Mouse (Mus musculus) midbrain, embryonic 11.5 days (tissue): ENCODE measurements around the gene 0610037L13Rik. TPM values are rescaled to one million over a fixed set of nuclear protein-coding genes. Genes with fewer than 3 reads are reported as not detected.

ENCODE experiments used
- ATAC-seq: fragments of 200-750 bp; cut with Nextera tagmentation; 2 replicates; pipeline ENCODE4 v1.8.0; 2017; ENCODE audit warnings: moderate TSS enrichment, moderate library complexity; ENCODE audit not compliant: low FRiP score
- DNase-seq: peaks from one replicate; pipeline ENCODE4 v3.0.0; 2015; ENCODE audit warnings: low spot score; ENCODE audit errors: missing footprints
- H3K27ac ChIP-seq: fragments of 300-500 bp; sonication (generic); 2 replicates; pipeline ENCODE4 v1.5.1; 2014; ENCODE audit warnings: low read depth, low read length
- H3K27me3 ChIP-seq: fragments of 300-500 bp; sonication (generic); 2 replicates; pipeline ENCODE4 v1.6.1; 2014; ENCODE audit warnings: mild to moderate bottlenecking, low read length, moderate library complexity, mixed read lengths; ENCODE audit not compliant: control insufficient read depth, insufficient read depth
- H3K36me3 ChIP-seq: fragments of 300-500 bp; sonication (generic); 2 replicates; pipeline ENCODE4 v1.6.1; 2014; ENCODE audit warnings: mild to moderate bottlenecking, low read length, moderate library complexity, mixed read lengths; ENCODE audit not compliant: control insufficient read depth, insufficient read depth
- H3K4me1 ChIP-seq: fragments of 300-500 bp; sonication (generic); 2 replicates; pipeline ENCODE4 v1.6.1; 2014; ENCODE audit warnings: low read length; ENCODE audit not compliant: control insufficient read depth, insufficient read depth
- H3K4me2 ChIP-seq: fragments of 300-500 bp; sonication (generic); 2 replicates; pipeline ENCODE4 v1.6.1; 2014; ENCODE audit warnings: mild to moderate bottlenecking, moderate library complexity
- H3K4me3 ChIP-seq: fragments of 300-500 bp; sonication (generic); 2 replicates; pipeline ENCODE4 v1.5.1; 2014; ENCODE audit warnings: low read depth, low read length
- H3K9ac ChIP-seq: fragments of 300-500 bp; sonication (generic); 2 replicates; pipeline ENCODE4 v1.6.1; 2014; ENCODE audit warnings: low read length
- H3K9me3 ChIP-seq: fragments of 300-500 bp; sonication (generic); 2 replicates; pipeline ENCODE4 v1.6.1; 2016; ENCODE audit warnings: low read length; ENCODE audit not compliant: control insufficient read depth
- WGBS: fragments of 180-500 bp; shearing (Covaris S2); extraction: QIAGEN DNeasy Blood & Tissue Kit; methylation state at CpG from one replicate; pipeline ENCODE4 v1.1.7; 2014; 5-methylcytosine and 5-hydroxymethylcytosine counted together
- polyA plus RNA-seq: library from polyadenylated mRNA; unstranded; fragments of >200 nt; fragmentation: Nextera tagmentation; extraction: Ambion mirVana; gene quantifications from 2 replicates; pipeline ENCODE4 v1.2.1, GENCODE M21; 2014

Gene 0610037L13Rik
- polyA plus RNA-seq, result 130 and 134 TPM in 2 replicates

GRCm38 (mm10) chr4:107889731-107890432, at the start of gene 0610037L13Rik:
Gene 0610037L13Rik, plus strand, starts transcription at chr4:107889813.
- H3K4me3 ChIP-seq, result peak within 1 kb of the TSS; percentile 58
- under 1% methylated on average over 48 of the region's 48 CpGs for WGBS
- H3K9ac ChIP-seq, result peak within 1 kb of the TSS; percentile 65
- peaks cover 14% of the 10 kb centered on the region for H3K36me3 ChIP-seq
- H3K27me3 ChIP-seq, result no peaks in the 10 kb centered on the region
- no peaks in the 10 kb centered on the region for H3K9me3 ChIP-seq
- peak; percentile 94 for ATAC-seq
- peak within 1 kb of the TSS; percentile 68 for H3K4me2 ChIP-seq
- peak; percentile 99 for DNase-seq
- H3K27ac ChIP-seq, result peak within 1 kb of the TSS; percentile 78
- H3K4me1 ChIP-seq, result no peaks in the 10 kb centered on the region

- no peaks in the 10 kb centered on the region for H3K36me3 ChIP-seq
- no peak overlapping the region for H3K27ac ChIP-seq
- no peak overlapping the region; the same call in 1 of the 2 replicates for H3K9ac ChIP-seq
- no peak overlapping the region for H3K4me3 ChIP-seq
- peaks cover 15% of the 10 kb centered on the region for H3K27me3 ChIP-seq
- peaks cover 23% of the 10 kb centered on the region for H3K4me1 ChIP-seq
- H3K4me2 ChIP-seq, result no peak overlapping the region
- 0 out of 2 replicates have a peak, but pooled peaks have one; percentile 10 for ATAC-seq
- DNase-seq, result peak; percentile 89
- WGBS, result 34% methylated on average over 8 of the region's 8 CpGs
- H3K9me3 ChIP-seq, result no peaks in the 10 kb centered on the region
These were observed 45.9 kb upstream of the 0610037L13Rik start for GRCm38 (mm10) chr4:107843687-107844086.

GRCm38 (mm10) chr4:107844971-107845370, 44.6 kb upstream of the 0610037L13Rik start:
- Histone ChIP-seq H3K27ac (no peak overlapping the region), H3K4me3 (no peak overlapping the region), H3K9me3 (no peaks in the 10 kb centered on the region), H3K36me3 (no peaks in the 10 kb centered on the region; the same call in 1 of the 2 replicates), H3K27me3 (peaks cover 15% of the 10 kb centered on the region), H3K9ac (no peak overlapping the region), H3K4me2 (no peak overlapping the region), H3K4me1 (peaks cover 23% of the 10 kb centered on the region)
- WGBS, result 5% methylated on average over 10 of the region's 10 CpGs
- ATAC-seq (peak; percentile 12; the same call in 1 of the 2 replicates), DNase-seq (peak; percentile 99)

- Histone ChIP-seq H3K4me1 (peaks cover 23% of the 10 kb centered on the region), H3K9me3 (no peaks in the 10 kb centered on the region), H3K27me3 (peaks cover 15% of the 10 kb centered on the region), H3K4me3 (no peak overlapping the region), H3K27ac (no peak overlapping the region), H3K36me3 (no peaks in the 10 kb centered on the region; the same call in none of the 2 replicates), H3K9ac (no peak overlapping the region), H3K4me2 (no peak overlapping the region)
- ATAC-seq (no peak), DNase-seq (peak; percentile 76)
- 53% methylated on average over 7 of the region's 7 CpGs for WGBS
These were observed 42.8 kb upstream of the 0610037L13Rik start for GRCm38 (mm10) chr4:107846795-107847194.

GRCm38 (mm10) chr4:107848546-107848945, 41.1 kb upstream of the 0610037L13Rik start:
- no peak overlapping the region for H3K9ac ChIP-seq
- H3K27me3 ChIP-seq, result peaks cover 15% of the 10 kb centered on the region
- no peaks in the 10 kb centered on the region; the same call in none of the 2 replicates for H3K36me3 ChIP-seq
- DNase-seq (peak; percentile 54), ATAC-seq (no peak)
- H3K4me2 ChIP-seq, result no peak overlapping the region
- no peak overlapping the region for H3K27ac ChIP-seq
- 86% methylated on average over 5 of the region's 5 CpGs for WGBS
- no peak overlapping the region for H3K4me3 ChIP-seq
- H3K4me1 ChIP-seq, result peaks cover 11% of the 10 kb centered on the region
- no peaks in the 10 kb centered on the region for H3K9me3 ChIP-seq

GRCm38 (mm10) chr4:107849621-107850020, 40.0 kb upstream of the 0610037L13Rik start:
- WGBS, result 88% methylated on average over 9 of the region's 9 CpGs
- Histone ChIP-seq H3K4me1 (peaks cover 6% of the 10 kb centered on the region), H3K4me2 (no peak overlapping the region), H3K36me3 (no peaks in the 10 kb centered on the region; the same call in none of the 2 replicates), H3K9me3 (no peaks in the 10 kb centered on the region), H3K27me3 (peaks cover 15% of the 10 kb centered on the region), H3K27ac (no peak overlapping the region), H3K4me3 (no peak overlapping the region), H3K9ac (no peak overlapping the region)
- ATAC-seq (no peak), DNase-seq (peak; percentile 53)

- no peak overlapping the region for H3K9ac ChIP-seq
- no peaks in the 10 kb centered on the region; the same call in none of the 2 replicates for H3K36me3 ChIP-seq
- no peak overlapping the region for H3K4me2 ChIP-seq
- DNase-seq (no peak), ATAC-seq (no peak)
- 85% methylated on average over 8 of the region's 8 CpGs for WGBS
- peaks cover 15% of the 10 kb centered on the region for H3K27me3 ChIP-seq
- no peak overlapping the region for H3K4me3 ChIP-seq
- H3K4me1 ChIP-seq, result peaks cover 6% of the 10 kb centered on the region
- H3K27ac ChIP-seq, result no peak overlapping the region
- H3K9me3 ChIP-seq, result no peaks in the 10 kb centered on the region
These were observed 39.5 kb upstream of the 0610037L13Rik start for GRCm38 (mm10) chr4:107850091-107850490.

- no peaks in the 10 kb centered on the region for H3K9me3 ChIP-seq
- ATAC-seq, result no peak
- H3K27me3 ChIP-seq, result no peaks in the 10 kb centered on the region
- H3K9ac ChIP-seq, result no peak overlapping the region
- H3K4me1 ChIP-seq, result no peaks in the 10 kb centered on the region
- peak; percentile 59 for DNase-seq
- H3K36me3 ChIP-seq, result peaks cover 6% of the 10 kb centered on the region
- no peak overlapping the region for H3K4me2 ChIP-seq
- H3K4me3 ChIP-seq, result no peak overlapping the region
- no peak overlapping the region for H3K27ac ChIP-seq
- 90% methylated on average over 8 of the region's 8 CpGs for WGBS
These were observed 36.3 kb upstream of the 0610037L13Rik start for GRCm38 (mm10) chr4:107853333-107853732.

GRCm38 (mm10) chr4:107853836-107854235, 35.8 kb upstream of the 0610037L13Rik start:
- no peak overlapping the region for H3K27ac ChIP-seq
- no peak for ATAC-seq
- no peak overlapping the region for H3K9ac ChIP-seq
- H3K9me3 ChIP-seq, result no peaks in the 10 kb centered on the region
- DNase-seq, result peak; percentile 44
- H3K4me1 ChIP-seq, result no peaks in the 10 kb centered on the region
- WGBS, result 86% methylated on average over 7 of the region's 7 CpGs
- H3K4me3 ChIP-seq, result no peak overlapping the region
- H3K4me2 ChIP-seq, result no peak overlapping the region
- H3K36me3 ChIP-seq, result peaks cover 9% of the 10 kb centered on the region
- no peaks in the 10 kb centered on the region for H3K27me3 ChIP-seq
